Mouse (Mus musculus) adrenal gland, adult 2 months (tissue): ENCODE results near the gene Pi4k2b. TPM values are rescaled to one million over a fixed set of nuclear protein-coding genes. Genes with fewer than 3 reads are reported as not detected.
"Not testable (repeated sequence)": the region's sequence is repeated elsewhere in the genome, so short reads cannot be mapped to it uniquely, and the experiment has no call there.

Experiments
- DNase-seq: peaks from one replicate; pipeline ENCODE4 v3.0.0; 2021
- polyA plus RNA-seq: library from polyadenylated mRNA; depleted of rRNA; stranded (reverse); fragments of >200 nt; gene quantifications from 2 replicates; pipeline ENCODE4 v1.2.3, GENCODE M21; 2012; rRNA removed
- total RNA-seq, 2 experiments: library from RNA; stranded (reverse); gene quantifications; 2 replicates each; pipeline ENCODE4 v1.2.3; 2021

Pi4k2b gene
- total and polyA plus RNA-seq, 3 experiments = 7.7 to 11.3 (median 10.7) TPM

DNA sequence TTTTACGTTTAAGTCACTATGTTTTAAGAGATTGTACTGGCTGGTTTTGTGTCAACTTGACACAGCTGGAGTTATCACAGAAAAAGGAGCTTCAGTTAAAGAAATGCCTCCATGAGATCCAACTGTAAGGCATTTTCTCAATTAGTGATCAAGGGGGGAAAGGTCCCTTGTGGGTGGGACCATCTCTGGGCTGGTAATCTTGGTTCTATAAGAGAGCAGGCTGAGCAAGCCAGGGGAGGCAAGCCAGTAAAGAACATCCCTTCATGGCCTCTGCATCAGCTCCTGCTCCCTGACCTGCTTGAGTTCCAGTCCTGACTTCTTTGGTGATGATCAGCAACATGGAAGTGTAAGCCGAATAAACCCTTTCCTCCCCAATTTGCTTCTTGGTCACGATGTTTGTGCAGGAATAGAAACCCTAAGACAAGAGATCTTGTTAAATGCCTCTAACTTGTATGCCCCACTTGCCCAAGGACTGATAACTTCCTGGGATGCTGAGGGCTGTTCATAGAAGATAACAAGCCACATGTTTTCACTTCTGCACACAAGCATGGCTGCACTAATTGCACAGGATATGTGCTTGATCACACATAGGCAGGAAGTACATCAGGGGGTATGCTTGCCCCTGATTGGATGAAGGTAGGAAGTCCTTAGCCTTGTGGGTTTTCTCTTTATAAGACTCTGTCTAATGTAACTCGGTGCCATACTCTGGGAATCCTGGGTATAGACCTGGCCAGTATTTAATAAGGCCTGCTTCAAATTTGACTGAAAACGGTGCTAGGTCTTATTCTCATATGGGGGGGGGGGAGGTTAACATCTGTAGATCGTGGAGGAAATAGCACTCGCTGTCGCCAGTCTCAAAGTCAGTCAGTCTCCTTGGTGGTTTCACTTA lies 35.3 kb downstream of the Pi4k2b start:
- DNase-seq = not testable (repeated sequence)

DNA sequence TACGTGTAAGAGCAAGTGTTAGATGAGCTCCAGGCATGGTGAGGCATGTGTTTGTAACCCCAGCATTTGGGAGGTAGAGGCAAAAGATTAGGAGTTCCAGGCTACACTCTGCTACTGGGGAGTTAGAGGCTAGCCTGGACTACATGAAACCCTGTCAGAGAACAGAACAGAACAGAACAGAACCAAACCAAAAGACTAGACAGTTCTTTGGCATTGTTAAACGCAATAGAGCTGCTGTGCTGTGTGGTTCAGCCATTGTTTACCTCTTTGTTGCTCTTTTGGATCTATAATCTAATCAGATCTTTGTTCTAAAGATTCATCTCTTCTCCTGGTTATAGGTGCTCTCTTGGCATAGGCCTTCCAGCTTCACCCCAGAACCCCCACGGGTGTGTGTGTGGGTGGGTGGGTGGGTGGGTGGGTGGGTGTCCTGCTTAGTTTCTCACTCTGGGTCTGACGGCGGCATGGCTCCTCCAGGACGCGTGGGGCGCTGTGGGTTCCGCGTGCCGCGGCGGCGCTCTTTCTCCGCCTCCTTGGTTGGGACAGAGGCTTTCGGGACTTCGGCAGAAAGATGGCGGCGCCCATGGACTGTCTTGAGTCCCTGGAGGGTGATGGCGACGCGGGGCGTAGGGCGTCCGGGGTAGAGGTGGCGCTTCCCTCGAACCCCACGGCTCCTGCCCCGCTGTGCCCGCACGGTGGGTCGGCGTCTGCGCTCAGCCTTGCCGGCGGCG lies 41.3 kb downstream of the Pi4k2b start:
- DNase-seq = peak; percentile 90

DNA sequence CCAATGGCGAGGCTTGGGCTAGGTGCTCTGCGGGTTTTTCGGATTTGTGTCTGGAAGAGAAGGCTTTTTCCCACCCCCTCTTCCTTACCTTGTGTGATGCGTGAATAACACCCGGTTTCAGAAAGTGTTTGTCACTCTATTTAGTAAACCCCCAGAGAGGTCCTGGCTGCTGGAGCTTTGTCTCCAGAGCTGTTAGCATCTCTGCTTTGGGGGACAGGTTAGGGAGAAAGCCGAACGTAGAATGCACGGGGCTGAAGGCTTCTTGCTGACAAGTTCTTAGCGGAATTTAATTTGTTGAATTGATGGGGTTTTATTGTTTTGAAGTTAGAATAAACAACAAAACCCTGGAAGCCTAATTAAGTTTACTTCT lies 41.9 kb downstream of the Pi4k2b start:
- DNase-seq = no peak

DNA sequence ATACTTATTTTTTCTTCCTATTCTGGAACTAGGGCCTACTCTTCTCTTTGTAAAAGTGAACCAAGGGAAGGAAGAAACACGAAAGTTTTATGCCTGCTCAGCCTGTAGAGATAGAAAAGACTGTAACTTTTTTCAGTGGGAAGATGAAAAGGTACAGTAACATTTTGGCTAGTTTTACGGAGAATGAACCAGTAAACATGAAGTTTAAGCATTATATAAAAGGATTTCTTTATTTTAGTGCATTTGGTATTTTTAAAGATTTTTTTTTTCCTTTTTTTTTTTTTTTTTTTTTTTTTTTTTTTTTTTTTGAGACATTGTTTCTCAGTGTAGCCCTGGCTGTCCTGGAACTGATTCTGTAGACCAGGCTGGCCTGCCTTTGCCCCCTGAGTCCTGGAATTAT lies 42.6 kb downstream of the Pi4k2b start:
- no peak for DNase-seq

DNA sequence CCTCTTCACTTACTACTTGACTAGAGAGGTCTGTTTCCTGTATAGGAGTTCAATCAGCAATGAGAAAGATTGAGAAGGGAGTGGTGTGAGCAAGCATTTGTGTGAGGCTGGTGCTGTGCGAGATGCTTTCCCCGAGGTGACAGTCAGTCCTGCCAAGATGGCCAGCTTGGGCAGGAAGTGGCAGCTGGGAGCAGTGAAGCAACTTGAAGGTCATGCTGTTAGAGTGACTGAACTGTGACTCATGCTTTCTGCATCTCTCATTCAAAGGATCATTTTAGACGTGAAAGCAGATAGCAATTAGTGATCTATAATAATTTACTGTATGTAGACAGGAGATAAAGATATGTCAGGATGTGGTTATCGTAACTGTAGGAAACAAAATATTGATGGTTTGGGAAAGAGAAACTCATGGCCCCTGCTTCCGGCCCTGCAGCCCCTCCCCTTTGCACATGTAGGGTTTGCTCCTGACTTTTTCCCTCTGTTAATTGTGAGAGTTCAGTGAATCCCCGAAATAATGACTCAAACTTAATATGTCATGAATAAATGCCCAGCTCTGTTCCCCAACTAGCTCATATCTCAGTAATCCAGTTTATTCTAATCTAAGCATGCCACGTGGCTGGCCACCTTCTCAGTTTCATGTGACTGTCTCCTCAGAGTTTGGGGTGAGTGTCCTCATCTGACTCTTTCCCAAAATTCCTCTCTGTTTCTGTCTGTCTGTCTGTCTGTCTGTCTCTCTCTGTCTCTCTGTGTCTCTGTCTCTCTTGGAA lies 45.4 kb downstream of the Pi4k2b start:
- peak; percentile 65 for DNase-seq

DNA sequence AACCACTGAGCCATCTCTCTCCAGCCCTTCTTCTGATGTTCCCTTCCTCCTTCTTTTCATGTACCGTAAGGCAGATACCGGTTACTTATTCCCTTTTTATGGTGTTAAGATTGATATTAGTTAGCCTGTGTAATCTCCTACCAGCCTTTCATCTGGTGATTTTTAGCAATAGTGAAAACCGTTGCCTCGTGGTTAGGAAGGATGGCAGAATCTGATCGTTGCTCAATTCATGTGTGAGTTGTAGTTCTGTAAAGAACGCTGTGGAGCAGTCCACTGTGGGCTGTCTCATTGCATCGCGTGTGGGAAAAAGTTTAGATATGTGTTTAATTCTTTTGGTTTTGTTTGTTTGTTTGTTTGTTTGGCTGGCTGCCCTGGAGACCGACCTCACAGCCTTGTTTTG lies 51.9 kb downstream of the Pi4k2b start:
- DNase-seq = no peak

DNA sequence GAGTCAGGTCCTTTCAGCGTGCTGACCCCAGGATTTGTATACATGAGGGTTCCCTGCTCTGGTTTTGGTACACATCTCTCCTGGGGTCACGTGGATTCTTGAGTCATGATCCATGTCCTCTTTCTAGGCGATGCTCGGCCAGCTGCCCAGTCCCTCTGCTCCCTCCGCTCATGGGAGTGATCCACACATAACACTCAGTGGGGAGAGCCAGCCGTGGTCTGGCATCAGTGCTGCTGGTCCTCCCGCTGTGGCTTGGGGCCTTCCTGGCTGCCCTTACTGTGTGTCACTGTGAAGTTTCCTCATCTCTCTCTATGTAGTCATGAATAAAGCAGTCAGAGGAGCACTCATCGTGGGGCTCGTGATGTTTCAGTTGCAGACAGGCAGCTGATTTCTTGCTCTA lies 52.7 kb downstream of the Pi4k2b start:
- DNase-seq = no peak

DNA sequence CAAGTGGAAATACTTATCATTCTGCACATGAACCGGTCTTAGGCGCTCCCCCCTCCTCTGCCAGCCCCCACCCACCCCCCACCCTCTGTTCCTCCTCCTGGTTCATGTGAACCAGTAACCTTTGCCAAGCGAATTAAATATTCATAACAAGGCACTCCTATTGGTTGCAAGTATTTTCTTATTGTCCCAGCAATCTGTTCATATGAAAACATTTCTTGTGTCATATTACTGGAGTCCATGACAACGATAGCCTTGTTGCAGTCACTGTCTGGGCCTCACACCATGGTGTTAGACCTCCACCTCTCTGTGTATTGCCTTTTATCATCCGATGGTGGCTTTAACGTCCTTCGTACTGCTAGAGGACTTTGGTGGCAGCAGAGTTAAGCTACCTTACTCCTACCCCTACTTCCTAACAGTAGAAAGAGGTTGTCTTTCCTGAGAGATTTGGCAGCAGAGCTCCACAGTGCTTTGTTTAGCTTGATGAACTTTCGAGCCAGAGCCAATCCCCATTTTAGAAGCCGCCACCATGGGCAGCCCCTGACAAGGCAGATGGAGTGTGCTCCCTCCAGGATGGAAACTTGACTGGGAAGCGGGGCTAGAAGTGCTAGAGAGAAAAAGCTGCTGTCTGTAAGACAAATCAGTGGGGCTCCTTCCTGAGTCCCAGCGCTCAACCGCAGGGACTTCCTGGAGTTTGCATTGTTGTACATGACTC lies 58.1 kb downstream of the Pi4k2b start:
- no peak for DNase-seq

DNA sequence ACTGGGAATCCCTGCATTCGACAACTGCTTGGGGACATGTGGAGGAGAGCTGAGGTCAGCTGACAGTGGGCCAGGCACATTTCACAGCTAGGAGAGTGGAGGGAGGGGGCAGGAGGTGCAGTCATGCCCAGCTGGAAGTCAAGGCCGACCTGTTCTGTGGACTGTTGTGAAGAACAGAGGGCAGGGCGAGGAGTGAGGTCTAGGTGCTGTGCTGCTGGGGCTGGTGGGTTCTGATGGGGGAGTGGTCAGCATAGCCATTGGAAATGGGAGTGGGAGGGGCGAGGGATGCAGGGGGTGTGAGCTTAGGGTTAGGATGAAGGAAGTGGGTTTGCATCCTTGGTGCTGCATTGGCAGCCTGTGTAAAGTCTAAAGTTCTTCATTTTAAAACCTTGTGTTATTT lies 64.4 kb downstream of the Pi4k2b start:
- DNase-seq = no peak

DNA sequence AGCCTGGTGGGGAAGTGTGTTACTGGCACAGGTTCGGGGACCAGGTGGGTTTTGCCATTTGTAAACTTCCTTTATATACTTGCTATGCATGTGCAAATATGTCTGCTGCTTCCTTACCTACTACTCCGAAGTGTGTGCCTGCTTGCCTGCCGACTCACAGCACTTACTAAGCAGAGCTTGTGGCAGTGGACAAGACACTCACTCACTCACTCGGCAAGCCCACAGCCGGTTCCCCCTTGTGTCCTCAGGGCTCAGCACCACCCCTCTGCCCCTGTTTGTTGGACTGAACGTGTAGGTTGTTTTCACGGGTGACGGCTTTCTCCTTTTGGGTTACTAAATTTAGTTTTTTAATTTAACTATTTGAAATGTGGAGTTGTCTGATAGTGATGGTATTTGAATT lies 65.0 kb downstream of the Pi4k2b start:
- DNase-seq = no peak

DNA sequence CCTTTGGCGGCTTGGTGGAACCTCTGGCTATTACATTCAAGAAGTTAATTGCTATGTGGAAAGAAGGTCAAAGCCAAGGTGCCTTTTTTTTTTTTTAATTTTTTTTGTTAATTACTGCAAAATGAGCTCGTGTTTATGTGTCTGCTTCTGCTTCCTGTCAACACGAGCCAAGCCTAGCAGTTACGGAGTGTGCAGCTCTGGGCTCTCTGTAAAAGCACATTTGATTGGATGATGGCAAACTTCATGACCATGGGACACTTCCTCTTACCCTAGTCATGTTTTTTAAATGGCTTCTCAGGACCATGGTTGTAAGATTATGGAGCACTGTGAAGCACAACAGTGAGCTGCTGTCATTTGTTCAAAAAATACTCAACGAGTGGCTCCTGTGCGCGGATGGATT lies 65.7 kb downstream of the Pi4k2b start:
- no peak for DNase-seq

DNA sequence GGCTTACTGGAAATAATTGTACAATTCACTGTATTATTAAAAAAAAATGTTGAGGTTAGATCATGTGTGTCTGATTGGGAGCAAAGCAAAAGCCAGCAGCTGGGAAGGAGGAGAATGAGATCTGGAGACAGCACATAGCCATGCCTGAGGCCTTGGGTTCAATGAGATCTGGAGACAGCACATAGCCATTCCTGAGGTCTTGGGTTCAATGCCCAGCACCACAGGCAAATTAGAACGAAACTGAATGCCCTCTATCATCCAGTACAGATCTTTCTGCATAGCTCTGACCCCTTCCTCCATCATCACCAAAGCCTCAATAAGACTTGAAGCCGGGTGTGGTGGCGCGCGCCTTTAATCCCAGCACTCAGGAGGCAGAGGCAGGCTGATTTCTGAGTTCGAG lies 69.1 kb downstream of the Pi4k2b start:
- no peak for DNase-seq

DNA sequence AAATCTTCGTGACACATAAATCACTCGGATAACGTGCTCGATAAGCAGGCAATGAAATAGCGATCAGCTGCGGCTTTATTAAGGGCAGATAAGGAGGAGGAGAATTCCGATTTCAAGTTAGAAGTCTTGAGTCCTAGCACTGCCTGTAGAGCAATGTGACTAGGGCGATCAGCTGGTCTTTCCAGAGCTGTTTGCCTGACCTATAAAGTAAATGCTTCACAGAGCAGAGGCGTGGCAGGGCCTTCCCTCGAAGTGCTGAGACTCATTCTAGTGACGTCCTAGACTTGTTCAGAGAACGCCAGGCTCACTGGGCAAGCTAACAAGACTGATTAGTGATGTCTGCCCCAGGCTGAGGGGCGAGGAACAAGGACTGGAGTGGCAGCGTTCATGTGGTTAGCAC lies 69.7 kb downstream of the Pi4k2b start:
- DNase-seq = no peak

DNA sequence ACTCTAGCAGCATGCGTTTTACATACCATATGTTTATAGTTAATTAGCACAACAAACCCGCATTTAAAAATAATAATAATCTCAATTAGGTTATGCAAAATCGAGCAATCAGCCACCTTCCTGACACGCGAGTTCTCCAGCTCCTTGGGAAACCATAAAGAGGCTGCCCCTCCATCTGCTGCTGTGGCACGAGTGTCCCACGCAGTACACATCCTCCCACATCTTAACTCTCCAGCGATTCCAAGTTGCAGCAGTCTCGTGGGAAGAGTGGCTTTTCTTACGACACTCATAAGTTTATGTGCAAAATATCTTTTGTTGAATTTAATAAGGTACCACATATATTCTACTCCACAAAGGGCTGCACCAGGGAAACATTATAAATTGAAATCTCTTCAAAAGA lies 71.1 kb downstream of the Pi4k2b start:
- DNase-seq = no peak

DNA sequence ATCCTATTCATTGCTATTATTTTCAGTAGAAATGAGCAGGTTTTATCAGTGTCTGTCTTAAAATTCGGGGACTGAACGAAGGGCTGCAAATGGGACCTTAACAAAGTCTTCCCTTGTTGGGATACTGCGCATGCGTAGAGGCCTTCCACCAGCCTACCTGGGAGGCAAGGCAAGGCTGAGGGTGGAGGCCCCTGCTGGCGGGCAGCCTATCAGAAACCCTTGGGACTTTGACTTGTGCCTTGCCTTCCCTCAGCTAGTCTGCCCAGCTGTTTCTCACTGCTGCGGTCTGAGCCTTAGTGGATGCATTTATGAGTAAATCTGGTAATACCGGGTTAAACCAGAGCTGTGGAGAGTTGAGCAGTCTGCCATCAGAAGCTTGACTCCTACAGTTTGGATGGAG lies 71.9 kb downstream of the Pi4k2b start:
- no peak for DNase-seq

DNA sequence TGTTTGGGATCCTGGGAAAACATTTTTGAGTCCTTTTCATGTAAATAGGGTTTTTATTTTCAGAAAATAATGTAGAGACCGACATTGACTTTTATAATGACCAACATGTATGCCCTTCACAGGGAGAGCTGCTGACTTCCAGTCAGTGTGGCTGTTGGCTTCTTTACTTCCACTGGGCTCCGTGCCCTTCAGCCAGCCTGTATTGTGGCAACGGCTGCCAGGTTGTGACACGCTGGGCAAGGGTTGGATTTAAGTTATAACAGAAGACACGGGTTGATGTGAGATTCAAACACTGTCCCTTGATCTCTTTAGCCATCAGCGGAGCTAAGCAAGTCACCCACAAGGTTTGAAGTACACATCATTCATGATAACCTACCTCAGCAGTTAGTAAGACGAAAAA lies 77.3 kb downstream of the Pi4k2b start:
- no peak for DNase-seq

Other genes with a start within 250 kb of the Pi4k2b start
- gene Lgi2, start 175.1 kb upstream of the Pi4k2b start, total RNA-seq = 1 to 10 TPM in 1 of 2 experiments, under 1 TPM in 1; 0.69 to 1.6 TPM
- 0.26 and 0.41 TPM in 2 replicates for gene Lgi2, start 175.1 kb upstream of the Pi4k2b start, polyA plus RNA-seq
- gene Sepsecs, start 71.9 kb upstream of the Pi4k2b start, total RNA-seq = 10 to 100 TPM; 14.2 to 15.5 TPM
- 1.4 and 1.5 TPM in 2 replicates for gene Sepsecs, start 71.9 kb upstream of the Pi4k2b start, polyA plus RNA-seq
- gene Zcchc4, start 33.8 kb downstream of the Pi4k2b start, total RNA-seq = 10 to 100 TPM in 1 of 2 experiments, 1 to 10 TPM in 1; 9.6 to 12.2 TPM
- gene Zcchc4, start 33.8 kb downstream of the Pi4k2b start, polyA plus RNA-seq = 3.3 and 4.0 TPM in 2 replicates
- 10 to 100 TPM; 48.2 to 72.9 TPM for gene Anapc4, start 92.4 kb downstream of the Pi4k2b start, total RNA-seq
- 7.8 and 10.1 TPM in 2 replicates for gene Anapc4, start 92.4 kb downstream of the Pi4k2b start, polyA plus RNA-seq